Mouse (Mus musculus): ENCODE measurements around the gene Serpina1e. TPM values are rescaled to one million over a fixed set of nuclear protein-coding genes. Genes with fewer than 3 reads are reported as not detected.

Gene Serpina1e
- 0.19 TPM in 1 of 2 replicates, not detected in the other for polyA plus RNA-seq (2015; fragmentation: Nextera tagmentation; extraction: Ambion mirVana)

DNA sequence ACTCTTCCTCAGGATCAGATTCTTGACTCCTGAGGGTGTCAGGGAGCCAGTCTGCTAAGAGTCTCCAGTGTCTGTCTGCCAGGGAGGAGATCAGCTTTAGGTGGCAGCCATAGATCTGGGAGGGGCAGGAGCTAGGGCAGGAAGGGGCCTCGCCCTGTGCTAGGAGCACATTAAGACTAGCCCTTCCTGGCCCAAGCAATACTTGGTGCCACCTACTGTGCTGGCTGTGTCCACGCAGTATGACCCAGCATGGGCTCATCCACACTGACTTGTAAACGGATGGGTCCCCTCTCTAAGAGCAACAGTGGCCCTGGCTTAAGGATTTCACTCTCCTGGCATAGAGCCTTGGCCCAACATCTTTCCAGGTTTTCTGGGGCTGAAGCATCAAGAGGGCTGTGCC, at the start of gene Serpina1e:
Serpina1e (minus strand) TSS at position 178 of the 400 bp plus-strand sequence.
- H3K9me3 ChIP-seq (replicated peaks), result no peaks in the 10 kb centered on the region
- no peaks in the 10 kb centered on the region for H3K36me3 ChIP-seq
- H3K4me1 ChIP-seq, result no peaks in the 10 kb centered on the region
- H3K27me3 ChIP-seq, result no peaks in the 10 kb centered on the region
- no peak within 1 kb of the TSS for H3K27ac ChIP-seq (replicated peaks)
- 78% methylated on average over 3 of the region's 3 CpGs for WGBS
- no peak within 1 kb of the TSS for H3K9ac ChIP-seq
- no peak within 1 kb of the TSS for H3K4me2 ChIP-seq (replicated peaks)
- H3K4me3 ChIP-seq (replicated peaks), result no peak within 1 kb of the TSS
- 0 out of 2 replicates have a peak, but pooled peaks have one; percentile 11 for ATAC-seq (ENCODE audit: insufficient number of reproducible peaks, low FRiP score, low TSS enrichment, low read depth)

DNA sequence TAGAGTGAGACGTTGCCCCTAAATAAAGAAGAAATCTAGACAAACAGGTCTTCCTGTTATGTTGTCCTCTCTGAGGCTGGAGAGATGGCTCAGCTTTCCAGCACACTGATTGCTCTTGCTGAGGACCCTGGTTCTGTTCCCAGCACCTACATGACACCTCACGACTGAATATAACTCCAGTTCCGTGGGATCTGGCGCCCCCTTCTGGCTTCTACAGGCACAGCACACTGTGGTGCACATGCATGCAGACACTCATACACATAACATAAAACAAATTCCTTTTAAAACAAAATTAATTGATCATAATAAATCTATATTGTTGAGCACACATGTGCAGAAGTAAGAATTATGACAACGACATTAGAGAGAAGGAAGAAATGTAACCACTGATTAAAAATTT, 45.9 kb upstream of the Serpina1e start:
- WGBS, result 80% methylated on average over 5 of the region's 5 CpGs
- Histone ChIP-seq H3K4me1 (peaks cover 3% of the 10 kb centered on the region; the same call in 1 of the 2 replicates), H3K27ac (replicated peaks) (no peak overlapping the region), H3K9ac (no peak overlapping the region), H3K36me3 (no peaks in the 10 kb centered on the region), H3K27me3 (no peaks in the 10 kb centered on the region), H3K4me3 (replicated peaks) (no peak overlapping the region), H3K4me2 (replicated peaks) (no peak overlapping the region), H3K9me3 (replicated peaks) (no peaks in the 10 kb centered on the region)
- ATAC-seq (ENCODE audit: insufficient number of reproducible peaks, low FRiP score, low TSS enrichment, low read depth), result no peak

DNA sequence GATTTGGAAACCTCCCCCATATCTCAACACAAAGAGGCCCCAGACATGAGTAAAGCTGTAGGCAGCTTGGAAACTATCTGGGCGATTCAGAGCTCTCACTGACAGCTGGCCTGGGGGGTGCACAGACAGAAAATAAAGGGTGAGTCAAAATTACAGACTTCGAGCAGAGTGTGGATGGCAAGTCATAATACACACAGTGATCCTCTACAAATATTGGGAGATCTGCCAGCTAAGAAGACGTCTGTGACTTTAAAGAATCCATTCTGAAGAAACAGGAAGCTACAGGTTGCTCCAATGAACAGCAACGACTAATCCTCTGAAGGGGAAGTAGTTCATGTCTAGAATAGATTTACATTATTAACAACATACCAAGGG, 44.5 kb upstream of the Serpina1e start:
- ATAC-seq (ENCODE audit: insufficient number of reproducible peaks, low FRiP score, low TSS enrichment, low read depth), result no peak

DNA sequence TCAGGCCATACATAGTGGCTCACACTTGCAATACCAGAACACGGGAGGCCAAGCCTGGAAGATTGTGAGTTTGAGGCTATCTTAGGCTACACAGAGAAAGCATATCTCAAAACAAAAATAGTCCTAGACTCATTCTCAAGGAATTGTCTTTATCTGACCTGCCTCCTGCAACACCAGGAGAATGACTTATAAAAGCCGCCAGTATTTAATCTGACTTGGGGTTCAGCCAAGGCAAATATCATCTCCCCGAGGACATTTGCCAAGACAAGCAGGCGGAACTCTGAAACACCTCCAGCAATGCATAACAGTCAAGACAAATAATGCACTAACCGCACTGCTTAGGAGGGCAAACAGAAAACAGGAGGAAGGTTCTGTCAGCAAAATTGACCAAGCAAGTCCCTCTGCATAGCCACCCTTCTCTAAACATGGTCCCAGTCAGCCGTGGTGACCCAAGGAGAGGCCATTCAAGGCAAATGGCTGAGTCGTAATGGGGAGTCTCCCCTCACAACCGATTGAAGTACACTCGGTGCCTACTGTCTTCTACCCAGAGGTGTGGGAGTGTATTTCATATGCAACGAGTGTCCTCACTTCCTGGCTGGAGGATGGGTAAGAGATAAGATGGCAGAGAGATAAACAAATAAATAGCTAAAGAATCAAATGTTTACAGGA, 43.9 kb upstream of the Serpina1e start:
- Histone ChIP-seq H3K36me3 (no peaks in the 10 kb centered on the region), H3K9ac (no peak overlapping the region), H3K27me3 (no peaks in the 10 kb centered on the region), H3K9me3 (replicated peaks) (no peaks in the 10 kb centered on the region), H3K27ac (replicated peaks) (peak overlapping the region; percentile 51; the same call in 1 of the 2 replicates), H3K4me3 (replicated peaks) (no peak overlapping the region), H3K4me1 (peaks cover 3% of the 10 kb centered on the region; the same call in 1 of the 2 replicates), H3K4me2 (replicated peaks) (no peak overlapping the region)
- ATAC-seq (ENCODE audit: insufficient number of reproducible peaks, low FRiP score, low TSS enrichment, low read depth), result no peak
- 73% methylated on average over 10 of the region's 10 CpGs for WGBS

More for the DNA sequence above, 44.5 kb upstream of the Serpina1e start:
- H3K27ac ChIP-seq (replicated peaks), result 0 out of 2 replicates have a peak overlapping the region, but pooled peaks have one; percentile 51
- no peak overlapping the region for H3K9ac ChIP-seq
- H3K27me3 ChIP-seq, result no peaks in the 10 kb centered on the region
- 49% methylated on average over 4 of the region's 4 CpGs for WGBS
- H3K4me2 ChIP-seq (replicated peaks), result no peak overlapping the region
- H3K36me3 ChIP-seq, result no peaks in the 10 kb centered on the region
- no peak overlapping the region for H3K4me3 ChIP-seq (replicated peaks)
- H3K9me3 ChIP-seq (replicated peaks), result no peaks in the 10 kb centered on the region
- H3K4me1 ChIP-seq, result peaks cover 3% of the 10 kb centered on the region; the same call in 1 of the 2 replicates

DNA sequence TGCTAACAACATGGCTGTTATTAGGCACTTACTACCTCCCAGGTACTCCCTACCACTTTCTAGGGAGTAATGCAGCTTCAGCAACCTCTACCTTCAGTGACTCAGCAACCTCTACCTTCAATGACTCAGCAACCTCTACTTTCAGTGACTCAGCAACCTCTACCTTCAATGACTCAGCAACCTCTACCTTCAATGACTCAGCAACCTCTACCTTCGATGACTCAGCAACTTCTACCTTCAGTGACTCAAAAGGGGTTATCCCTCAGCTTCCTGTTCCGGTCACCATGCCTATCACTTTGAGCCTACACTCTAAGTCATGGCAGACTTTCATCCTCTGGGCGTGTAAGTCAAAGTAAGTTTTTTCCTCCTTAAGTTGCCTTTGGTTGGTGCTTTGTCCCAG, 41.8 kb upstream of the Serpina1e start:
- Histone ChIP-seq H3K4me1 (peaks cover 3% of the 10 kb centered on the region; the same call in 1 of the 2 replicates), H3K27ac (replicated peaks) (no peak overlapping the region), H3K27me3 (no peaks in the 10 kb centered on the region), H3K36me3 (no peaks in the 10 kb centered on the region), H3K4me3 (replicated peaks) (no peak overlapping the region), H3K9ac (no peak overlapping the region), H3K9me3 (replicated peaks) (no peaks in the 10 kb centered on the region), H3K4me2 (replicated peaks) (no peak overlapping the region)
- ATAC-seq (ENCODE audit: insufficient number of reproducible peaks, low FRiP score, low TSS enrichment, low read depth), result no peak
- WGBS, result 87% methylated on average over 3 of the region's 3 CpGs

DNA sequence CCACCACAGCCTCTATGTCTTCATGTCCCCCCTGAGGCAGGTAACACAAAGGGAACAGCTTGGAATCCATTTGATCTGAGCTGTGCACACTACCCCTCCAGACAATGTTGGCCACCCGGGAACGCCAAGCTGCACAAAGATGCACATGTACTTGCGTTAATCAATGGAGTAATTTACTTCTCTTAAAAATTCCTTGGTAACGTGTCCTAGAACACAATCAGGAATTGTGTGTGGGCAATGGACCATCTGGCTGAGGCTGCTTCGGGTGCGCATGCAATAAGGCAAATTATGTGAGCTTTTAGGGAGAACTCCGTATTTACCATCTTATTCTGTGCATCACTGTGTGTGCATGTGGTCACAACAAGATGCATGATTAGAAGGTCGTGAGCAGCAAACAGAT, 40.8 kb upstream of the Serpina1e start:
- Histone ChIP-seq H3K27me3 (no peaks in the 10 kb centered on the region), H3K9me3 (replicated peaks) (no peaks in the 10 kb centered on the region), H3K9ac (no peak overlapping the region), H3K4me3 (replicated peaks) (no peak overlapping the region), H3K36me3 (no peaks in the 10 kb centered on the region), H3K4me2 (replicated peaks) (no peak overlapping the region), H3K27ac (replicated peaks) (no peak overlapping the region), H3K4me1 (peaks cover 3% of the 10 kb centered on the region; the same call in 1 of the 2 replicates)
- WGBS, result 85% methylated on average over 8 of the region's 8 CpGs
- no peak for ATAC-seq (ENCODE audit: insufficient number of reproducible peaks, low FRiP score, low TSS enrichment, low read depth)

DNA sequence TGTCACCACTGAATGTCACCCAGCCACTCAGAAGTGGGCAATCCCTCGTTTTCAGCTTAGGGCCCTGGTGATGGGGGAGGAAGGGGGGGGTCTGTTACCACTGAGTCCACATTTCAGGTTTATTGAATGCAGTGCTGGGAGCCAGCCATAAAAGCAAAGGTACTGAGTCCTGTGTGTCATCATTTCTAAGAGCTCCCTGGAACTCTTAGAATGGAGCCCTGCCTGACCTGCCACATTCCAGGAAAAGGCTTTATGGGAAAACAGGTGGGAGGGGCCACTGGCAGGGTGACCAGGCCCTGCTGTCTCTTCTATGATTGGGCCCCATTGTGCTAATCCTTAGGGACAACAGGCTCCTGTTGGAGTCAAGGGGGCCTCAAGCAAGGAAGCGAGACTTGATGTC, 37.7 kb upstream of the Serpina1e start:
- H3K9me3 ChIP-seq (replicated peaks), result no peaks in the 10 kb centered on the region
- ATAC-seq (ENCODE audit: insufficient number of reproducible peaks, low FRiP score, low TSS enrichment, low read depth), result no peak
- no peaks in the 10 kb centered on the region for H3K27me3 ChIP-seq
- no peak overlapping the region for H3K4me2 ChIP-seq (replicated peaks)
- H3K36me3 ChIP-seq, result no peaks in the 10 kb centered on the region
- H3K27ac ChIP-seq (replicated peaks), result no peak overlapping the region
- WGBS, result 48% methylated on average over 2 of the region's 2 CpGs
- no peaks in the 10 kb centered on the region for H3K4me1 ChIP-seq
- no peak overlapping the region for H3K9ac ChIP-seq
- no peak overlapping the region for H3K4me3 ChIP-seq (replicated peaks)

DNA sequence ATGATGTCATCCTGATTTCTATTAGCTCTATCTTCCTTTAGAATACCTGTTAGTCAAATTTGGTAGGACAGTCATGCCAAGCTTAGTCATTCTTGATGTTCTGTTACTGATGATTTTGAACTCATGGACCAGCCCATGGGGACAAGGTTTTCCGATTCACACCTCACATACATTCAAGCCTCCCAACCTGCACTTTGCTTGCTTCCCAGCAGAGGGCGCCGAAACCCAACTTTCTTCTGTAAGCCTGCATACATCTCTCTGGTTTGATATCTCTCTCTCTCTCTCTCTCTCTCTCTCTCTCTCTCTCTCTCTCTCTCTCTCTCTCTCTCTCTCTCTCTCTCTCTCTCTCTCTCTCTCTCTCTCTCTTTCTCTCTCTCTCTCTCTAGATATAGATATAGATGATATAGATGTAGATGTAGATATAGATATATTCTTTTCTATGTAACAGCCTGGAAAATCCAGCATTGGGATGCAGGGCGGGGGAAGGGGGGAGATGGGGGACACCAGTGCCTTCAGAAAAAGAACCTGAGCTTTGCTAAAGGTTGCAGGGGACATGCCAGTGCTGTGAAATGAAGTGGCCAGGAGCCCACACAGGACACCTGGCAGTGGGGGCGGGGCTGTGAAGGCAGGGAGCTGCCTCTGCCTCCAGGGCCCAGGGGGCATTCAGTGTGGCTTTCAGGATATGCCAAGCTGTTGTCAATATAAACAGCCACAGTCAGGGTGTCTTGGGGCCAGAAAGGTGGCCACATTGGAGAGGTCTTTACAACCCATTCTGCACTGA, 36.7 kb upstream of the Serpina1e start:
- Histone ChIP-seq H3K9me3 (replicated peaks) (no peaks in the 10 kb centered on the region), H3K4me3 (replicated peaks) (no peak overlapping the region), H3K27me3 (no peaks in the 10 kb centered on the region), H3K4me2 (replicated peaks) (no peak overlapping the region), H3K4me1 (no peaks in the 10 kb centered on the region), H3K36me3 (no peaks in the 10 kb centered on the region), H3K9ac (no peak overlapping the region), H3K27ac (replicated peaks) (no peak overlapping the region)
- no peak for ATAC-seq (ENCODE audit: insufficient number of reproducible peaks, low FRiP score, low TSS enrichment, low read depth)
- WGBS, result 39% methylated on average over 5 of the region's 5 CpGs

DNA sequence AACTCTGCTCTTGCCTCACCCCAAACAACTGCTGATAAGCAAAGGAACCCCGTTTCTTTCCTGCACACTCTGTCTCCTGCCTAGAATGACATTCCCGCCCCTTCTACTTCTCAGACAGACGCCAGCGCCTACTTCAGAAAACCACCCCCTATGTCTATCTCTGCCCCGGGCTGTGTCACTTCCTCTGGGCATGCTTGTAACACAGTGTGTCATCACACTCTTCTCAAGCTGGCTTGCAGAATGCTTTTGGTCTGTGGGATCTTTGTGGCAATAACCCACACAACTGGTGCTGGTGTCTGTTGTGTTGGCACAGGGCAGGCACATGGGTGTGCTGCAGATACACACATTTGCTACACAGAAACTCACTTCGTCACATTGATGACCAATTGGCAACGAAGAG, 34.2 kb upstream of the Serpina1e start:
- Histone ChIP-seq H3K4me1 (no peaks in the 10 kb centered on the region), H3K4me3 (replicated peaks) (no peak overlapping the region), H3K27ac (replicated peaks) (no peak overlapping the region), H3K36me3 (no peaks in the 10 kb centered on the region), H3K9ac (no peak overlapping the region), H3K9me3 (replicated peaks) (no peaks in the 10 kb centered on the region), H3K4me2 (replicated peaks) (no peak overlapping the region), H3K27me3 (no peaks in the 10 kb centered on the region)
- 63% methylated on average over 7 of the region's 7 CpGs for WGBS
- ATAC-seq (ENCODE audit: insufficient number of reproducible peaks, low FRiP score, low TSS enrichment, low read depth), result no peak

- Histone ChIP-seq H3K36me3 (no peaks in the 10 kb centered on the region), H3K4me3 (replicated peaks) (no peak within 1 kb of the TSS), H3K9ac (no peak within 1 kb of the TSS), H3K4me1 (no peaks in the 10 kb centered on the region), H3K27me3 (no peaks in the 10 kb centered on the region), H3K27ac (replicated peaks) (no peak within 1 kb of the TSS), H3K4me2 (replicated peaks) (no peak within 1 kb of the TSS), H3K9me3 (replicated peaks) (no peaks in the 10 kb centered on the region)
- 85% methylated on average over 6 of the region's 6 CpGs for WGBS
- no peak for ATAC-seq (ENCODE audit: insufficient number of reproducible peaks, low FRiP score, low TSS enrichment, low read depth)
Measured at GRCm38 (mm10) chr12:103989857-103990256, 31.1 kb upstream of the Serpina1e start, which contains the start of gene Serpina11. Serpina11 (minus strand) TSS chr12:103989957.

- H3K4me1 ChIP-seq, result no peaks in the 10 kb centered on the region
- WGBS, result 38% methylated on average over 2 of the region's 2 CpGs
- no peak overlapping the region for H3K4me3 ChIP-seq (replicated peaks)
- no peak overlapping the region for H3K27ac ChIP-seq (replicated peaks)
- no peak overlapping the region for H3K4me2 ChIP-seq (replicated peaks)
- H3K9me3 ChIP-seq (replicated peaks), result no peaks in the 10 kb centered on the region
- H3K9ac ChIP-seq, result no peak overlapping the region
- no peaks in the 10 kb centered on the region for H3K36me3 ChIP-seq
- no peak for ATAC-seq (ENCODE audit: insufficient number of reproducible peaks, low FRiP score, low TSS enrichment, low read depth)
- H3K27me3 ChIP-seq, result no peaks in the 10 kb centered on the region
Measured at GRCm38 (mm10) chr12:103989514-103989767, 30.7 kb upstream of the Serpina1e start.

Data from embryonic facial prominence, embryonic 15.5 days (tissue).